Mouse (Mus musculus) megakaryocyte, embryonic 14.5 days (primary cell): ENCODE measurements around the gene Ncmap.
"Not testable (repeated sequence)": the region's sequence is repeated elsewhere in the genome, so short reads cannot be mapped to it uniquely, and the experiment has no call there.

Experiments
- FLI1 ChIP-seq: IDR thresholded peaks from 2 replicates; pipeline ENCODE4 v1.6.1; 2012; ENCODE audit warnings: low read length, inconsistent platforms, mixed read lengths
- GATA1 ChIP-seq: IDR thresholded peaks from 3 replicates; pipeline ENCODE4 v1.6.1; 2012; ENCODE audit warnings: mixed read lengths, low read length, inconsistent platforms, borderline replicate concordance

GRCm38 (mm10) chr4:135354751-135355150 lies 43.3 kb downstream of the Ncmap start:
- TF ChIP-seq GATA1, FLI1: not testable (repeated sequence)
